Mouse (Mus musculus): Measurements from ENCODE around the gene Gm9195. TPM values are rescaled to one million over a fixed set of nuclear protein-coding genes. Genes with fewer than 3 reads are reported as not detected.

Gene Gm9195
- total and polyA plus RNA-seq, 3 experiments = under 0.01 TPM; not detected in 2

DNA sequence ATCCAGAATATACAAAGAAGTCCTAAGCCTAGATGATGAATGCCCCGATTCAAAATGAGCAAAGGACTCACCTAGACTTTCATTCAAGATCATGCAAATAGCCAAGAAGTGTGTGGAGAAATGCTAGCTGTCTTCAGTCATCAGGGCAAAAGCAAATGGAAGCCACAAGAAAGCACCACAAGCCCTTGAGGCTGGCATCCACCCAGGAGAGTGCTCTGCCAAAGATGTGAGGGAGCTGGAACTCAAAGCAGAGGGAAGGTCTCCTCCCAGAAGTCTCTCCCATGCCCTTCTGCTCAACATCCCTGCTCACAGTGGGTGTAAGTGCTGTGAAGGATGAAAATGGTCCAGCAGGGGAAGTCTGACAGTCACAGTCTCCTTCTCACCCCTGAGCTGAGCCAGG is 52.7 kb downstream of the Gm9195 start:
- ATAC-seq (ENCODE audit: extremely low read depth, insufficient number of reproducible peaks, low FRiP score, poor library complexity, severe bottlenecking) (no peak), DNase-seq (ENCODE audit: low spot score) (no peak)
- H3K36me3 ChIP-seq (replicated peaks) = no peaks in the 10 kb centered on the region
- TF ChIP-seq POLR2AphosphoS5 (IDR thresholded peaks at IDR 0.05; ENCODE audit: insufficient replicate concordance, low read depth, low read length) = no peak
- no peak for TF ChIP-seq GATA1 (IDR thresholded peaks at IDR 0.05; ENCODE audit: borderline replicate concordance, low read length)
- TF ChIP-seq GATA2 (IDR thresholded peaks at IDR 0.05; ENCODE audit: borderline replicate concordance, low read depth, low read length) = no peak
- TF ChIP-seq CTCF (IDR thresholded peaks at IDR 0.05; ENCODE audit: low read depth, low read length) = no peak
- TF ChIP-seq TAL1 (conservative IDR thresholded peaks at IDR 0.05; ENCODE audit: low read depth, low read length) = no peak
- peaks cover 8% of the 10 kb centered on the region; the same call in 1 of the 2 replicates for H3K9me3 ChIP-seq (replicated peaks)
- no peaks in the 10 kb centered on the region for H3K27me3 ChIP-seq (ENCODE audit: insufficient read depth, low read length)
- no peaks in the 10 kb centered on the region for H3K4me1 ChIP-seq (ENCODE audit: insufficient read depth, low read depth, low read length)
- no peak overlapping the region for H3K4me3 ChIP-seq (ENCODE audit: low read depth, low read length)

DNA sequence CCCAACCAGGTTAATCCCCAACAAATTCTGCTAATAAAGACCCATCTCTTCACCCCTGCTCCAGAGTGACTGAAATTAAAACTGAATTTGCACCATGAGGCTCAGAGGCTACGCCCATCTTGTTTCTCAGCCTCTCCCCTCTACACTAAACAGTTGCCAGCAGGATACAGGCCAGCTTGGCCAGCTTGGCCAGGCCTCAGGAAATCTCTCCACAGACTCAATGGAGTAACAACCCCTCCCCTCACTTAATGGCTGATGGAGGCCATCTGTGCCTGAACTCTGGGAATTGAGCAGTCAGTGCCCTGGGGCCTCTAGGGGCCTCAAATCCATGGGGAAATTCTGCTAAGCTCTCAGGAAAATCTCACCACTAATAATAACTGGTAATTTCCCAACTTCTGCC is 101.9 kb downstream of the Gm9195 start:
- Histone ChIP-seq H3K4me3 (ENCODE audit: low read depth, low read length) (no peak overlapping the region), H3K9me3 (replicated peaks) (peaks cover 11% of the 10 kb centered on the region), H3K27me3 (ENCODE audit: insufficient read depth, low read length) (no peaks in the 10 kb centered on the region), H3K36me3 (replicated peaks) (no peaks in the 10 kb centered on the region), H3K4me1 (ENCODE audit: insufficient read depth, low read depth, low read length) (no peaks in the 10 kb centered on the region)
- no peak for DNase-seq (ENCODE audit: low spot score)
- TF ChIP-seq POLR2AphosphoS5 (IDR thresholded peaks at IDR 0.05; ENCODE audit: insufficient replicate concordance, low read depth, low read length) (no peak), GATA1 (IDR thresholded peaks at IDR 0.05; ENCODE audit: borderline replicate concordance, low read length) (no peak), CTCF (IDR thresholded peaks at IDR 0.05; ENCODE audit: low read depth, low read length) (no peak), GATA2 (IDR thresholded peaks at IDR 0.05; ENCODE audit: borderline replicate concordance, low read depth, low read length) (no peak), TAL1 (conservative IDR thresholded peaks at IDR 0.05; ENCODE audit: low read depth, low read length) (no peak)
- ATAC-seq (ENCODE audit: extremely low read depth, insufficient number of reproducible peaks, low FRiP score, poor library complexity, severe bottlenecking) = no peak

DNA sequence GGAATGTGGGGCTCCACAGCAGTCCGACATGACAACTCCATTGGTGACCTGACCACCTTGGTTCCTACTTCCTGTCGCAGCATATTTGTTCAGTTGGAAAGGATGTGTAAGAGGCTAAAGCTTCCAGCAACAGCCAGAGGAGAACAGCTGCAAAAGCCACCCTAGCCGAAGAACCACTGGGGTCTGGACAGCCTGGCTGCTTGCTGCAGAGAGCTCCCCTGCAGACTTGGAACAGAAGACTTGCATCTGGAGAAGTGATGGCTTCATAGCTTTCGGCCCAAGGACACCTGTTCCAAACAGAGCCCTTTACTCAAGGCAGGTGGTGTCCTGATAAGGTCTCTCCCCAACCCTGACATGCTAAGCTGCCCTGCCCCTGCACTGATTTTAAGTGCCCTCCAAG is 102.3 kb downstream of the Gm9195 start:
- TF ChIP-seq GATA1 (IDR thresholded peaks at IDR 0.05; ENCODE audit: borderline replicate concordance, low read length) (no peak), TAL1 (conservative IDR thresholded peaks at IDR 0.05; ENCODE audit: low read depth, low read length) (no peak), POLR2AphosphoS5 (IDR thresholded peaks at IDR 0.05; ENCODE audit: insufficient replicate concordance, low read depth, low read length) (no peak), CTCF (IDR thresholded peaks at IDR 0.05; ENCODE audit: low read depth, low read length) (no peak), GATA2 (IDR thresholded peaks at IDR 0.05; ENCODE audit: borderline replicate concordance, low read depth, low read length) (no peak)
- Histone ChIP-seq H3K9me3 (replicated peaks) (peaks cover 11% of the 10 kb centered on the region), H3K36me3 (replicated peaks) (no peaks in the 10 kb centered on the region), H3K4me3 (ENCODE audit: low read depth, low read length) (no peak overlapping the region), H3K27me3 (ENCODE audit: insufficient read depth, low read length) (no peaks in the 10 kb centered on the region), H3K4me1 (ENCODE audit: insufficient read depth, low read depth, low read length) (no peaks in the 10 kb centered on the region)
- DNase-seq (ENCODE audit: low spot score) (no peak), ATAC-seq (ENCODE audit: extremely low read depth, insufficient number of reproducible peaks, low FRiP score, poor library complexity, severe bottlenecking) (no peak)

DNA sequence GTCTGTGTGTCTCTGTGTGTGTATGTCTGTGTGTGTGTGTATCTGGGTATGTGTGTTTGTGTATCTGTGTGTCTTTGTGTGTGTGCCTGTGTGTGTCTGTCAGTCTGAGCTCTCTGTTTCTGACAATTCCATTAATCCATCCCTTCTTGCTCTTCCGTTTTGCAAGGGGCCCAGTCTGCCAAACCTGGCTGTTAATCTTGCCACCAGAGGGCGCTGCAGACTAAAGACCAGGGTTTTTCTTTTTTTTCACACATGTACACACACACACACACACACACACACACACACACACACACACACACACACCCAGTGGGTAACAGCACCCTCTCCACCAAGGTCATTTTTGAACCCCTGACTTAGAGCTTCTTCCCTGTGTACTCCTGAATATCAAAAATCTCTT is 114.4 kb downstream of the Gm9195 start:
- DNase-seq (ENCODE audit: low spot score) = no peak
- Histone ChIP-seq H3K9me3 (replicated peaks) (0 out of 2 replicates have a peak, but pooled peaks cover 3% of the 10 kb centered on the region), H3K4me3 (ENCODE audit: low read depth, low read length) (no peak overlapping the region), H3K27me3 (ENCODE audit: insufficient read depth, low read length) (no peaks in the 10 kb centered on the region), H3K4me1 (ENCODE audit: insufficient read depth, low read depth, low read length) (no peaks in the 10 kb centered on the region), H3K36me3 (replicated peaks) (no peaks in the 10 kb centered on the region)
- TF ChIP-seq GATA1 (IDR thresholded peaks at IDR 0.05; ENCODE audit: borderline replicate concordance, low read length) (no peak), POLR2AphosphoS5 (IDR thresholded peaks at IDR 0.05; ENCODE audit: insufficient replicate concordance, low read depth, low read length) (no peak), CTCF (IDR thresholded peaks at IDR 0.05; ENCODE audit: low read depth, low read length) (no peak), GATA2 (IDR thresholded peaks at IDR 0.05; ENCODE audit: borderline replicate concordance, low read depth, low read length) (no peak), TAL1 (conservative IDR thresholded peaks at IDR 0.05; ENCODE audit: low read depth, low read length) (no peak)
- ATAC-seq (ENCODE audit: extremely low read depth, insufficient number of reproducible peaks, low FRiP score, poor library complexity, severe bottlenecking) = no peak

Other genes with a start within 250 kb of the Gm9195 start
- 20.4 and 30.5 TPM in 2 replicates for gene Fndc3a, start 218.2 kb upstream of the Gm9195 start, total RNA-seq (2014; fragmentation: Nextera tagmentation)
- gene Fndc3a, start 218.2 kb upstream of the Gm9195 start, total RNA-seq (2017) = 22.6 and 26.7 TPM in 2 replicates
- gene Fndc3a, start 218.2 kb upstream of the Gm9195 start, polyA plus RNA-seq (2012) = 2.1 and 3.2 TPM in 2 replicates